Mouse (Mus musculus) limb, embryonic 11.5 days (tissue): ENCODE data around the gene Kcnk4. TPM values are rescaled to one million over a fixed set of nuclear protein-coding genes. Genes with fewer than 3 reads are reported as not detected.
"Not testable (repeated sequence)": the region's sequence is repeated elsewhere in the genome, so short reads cannot be mapped to it uniquely, and the experiment has no call there.

ENCODE experiments used
- ATAC-seq: fragments of 200-750 bp; cut with Nextera tagmentation; 2 replicates; pipeline ENCODE4 v1.8.0; 2017; ENCODE audit warnings: low read depth; ENCODE audit not compliant: insufficient number of reproducible peaks, low FRiP score, low TSS enrichment
- DNase-seq: peaks from one replicate; pipeline ENCODE4 v3.0.0-alpha.2; 2015; ENCODE audit warnings: low spot score
- H3K27ac ChIP-seq: fragments of 300-500 bp; sonication (generic); replicated peaks from 2 replicates; pipeline ENCODE4 v1.5.1; 2014; ENCODE audit warnings: low read depth, mild to moderate bottlenecking, low read length
- H3K27me3 ChIP-seq: fragments of 300-500 bp; sonication (generic); 2 replicates; pipeline ENCODE4 v1.6.1; 2014; ENCODE audit warnings: mild to moderate bottlenecking, low read length, mixed read lengths; ENCODE audit not compliant: control insufficient read depth, insufficient read depth
- H3K36me3 ChIP-seq: fragments of 300-500 bp; sonication (generic); 2 replicates; pipeline ENCODE4 v1.6.1; 2014; ENCODE audit warnings: mild to moderate bottlenecking, low read length, moderate library complexity, mixed read lengths; ENCODE audit not compliant: control insufficient read depth, insufficient read depth
- H3K4me1 ChIP-seq: fragments of 300-500 bp; sonication (generic); 2 replicates; pipeline ENCODE4 v1.6.1; 2014; ENCODE audit warnings: low read length, mixed read lengths; ENCODE audit not compliant: control insufficient read depth, insufficient read depth
- H3K4me2 ChIP-seq: fragments of 300-500 bp; sonication (generic); 2 replicates; pipeline ENCODE4 v1.6.1; 2014; ENCODE audit warnings: low read depth, mild to moderate bottlenecking, moderate library complexity; ENCODE audit not compliant: severe bottlenecking
- H3K4me3 ChIP-seq: fragments of 300-500 bp; sonication (generic); 2 replicates; pipeline ENCODE4 v1.5.1; 2014; ENCODE audit warnings: low read depth, low read length
- H3K9ac ChIP-seq: fragments of 300-500 bp; sonication (generic); 2 replicates; pipeline ENCODE4 v1.6.1; 2014; ENCODE audit warnings: mild to moderate bottlenecking, low read length
- H3K9me3 ChIP-seq: fragments of 300-500 bp; sonication (generic); 2 replicates; pipeline ENCODE4 v1.6.1; 2016; ENCODE audit warnings: low read length; ENCODE audit not compliant: control insufficient read depth
- WGBS: fragments of 180-500 bp; shearing (Covaris S2); extraction: QIAGEN DNeasy Blood & Tissue Kit; methylation state at CpG from one replicate; pipeline ENCODE4 v1.1.7; 2014; 5-methylcytosine and 5-hydroxymethylcytosine counted together
- polyA plus RNA-seq: library from polyadenylated mRNA; unstranded; fragments of >200 nt; fragmentation: Nextera tagmentation; extraction: Ambion mirVana; gene quantifications from 2 replicates; pipeline ENCODE4 v1.2.1, GENCODE M21; 2014

Kcnk4 gene
- polyA plus RNA-seq, 1 experiment from 2014 or later: 0.31 TPM

DNA sequence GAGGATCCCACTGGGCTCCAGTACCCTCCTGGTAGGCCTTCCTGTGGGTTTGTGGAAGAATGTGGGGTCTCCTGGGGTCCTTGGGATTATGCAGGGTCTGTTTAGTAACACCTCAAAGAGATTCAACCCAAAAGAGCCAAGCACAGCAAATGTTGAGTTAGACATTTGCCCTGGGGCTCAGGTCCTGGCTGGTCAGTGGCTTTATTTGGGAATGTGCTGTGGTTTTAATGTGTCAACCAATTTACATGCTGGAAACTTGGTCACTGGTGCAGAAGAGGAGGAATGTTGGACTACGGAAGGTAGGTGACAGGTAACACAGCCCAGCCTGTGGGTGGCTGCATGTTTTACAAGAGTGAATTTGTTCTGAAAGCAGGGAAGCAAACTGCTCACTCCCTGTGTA is 31.3 kb downstream of the Kcnk4 start:
- peaks cover 3% of the 10 kb centered on the region; the same call in 1 of the 2 replicates for H3K36me3 ChIP-seq
- no peak overlapping the region for H3K27ac ChIP-seq
- no peak overlapping the region for H3K4me3 ChIP-seq
- no peak overlapping the region for H3K9ac ChIP-seq
- DNase-seq (no peak), ATAC-seq (no peak)
- H3K4me2 ChIP-seq: no peak overlapping the region
- WGBS: 91% methylated on average over 1 of the region's 1 CpGs
- H3K9me3 ChIP-seq: peaks cover 2% of the 10 kb centered on the region; the same call in 1 of the 2 replicates
- H3K4me1 ChIP-seq: peaks cover under 1% of the 10 kb centered on the region; the same call in 1 of the 2 replicates
- no peaks in the 10 kb centered on the region for H3K27me3 ChIP-seq

- no peak overlapping the region for H3K4me3 ChIP-seq
- H3K4me1 ChIP-seq: no peaks in the 10 kb centered on the region
- peaks cover 2% of the 10 kb centered on the region; the same call in 1 of the 2 replicates for H3K9me3 ChIP-seq
- H3K27ac ChIP-seq: no peak overlapping the region
- no peaks in the 10 kb centered on the region for H3K27me3 ChIP-seq
- WGBS: 83% methylated on average over 4 of the region's 4 CpGs
- DNase-seq (no peak), ATAC-seq (no peak)
- no peaks in the 10 kb centered on the region for H3K36me3 ChIP-seq
- no peak overlapping the region for H3K4me2 ChIP-seq
- no peak overlapping the region for H3K9ac ChIP-seq
These were observed 34.7 kb downstream of the Kcnk4 start for GRCm38 (mm10) chr19:6899641-6900040.

- not testable (repeated sequence) for H3K4me3 ChIP-seq, H3K4me2 ChIP-seq, DNase-seq, H3K4me1 ChIP-seq, H3K36me3 ChIP-seq, H3K9ac ChIP-seq, ATAC-seq, H3K27ac ChIP-seq, H3K9me3 ChIP-seq, H3K27me3 ChIP-seq
- 92% methylated on average over 18 of the region's 18 CpGs for WGBS
These were observed 38.6 kb downstream of the Kcnk4 start for GRCm38 (mm10) chr19:6895608-6896305.

- Histone ChIP-seq H3K27me3 (no peaks in the 10 kb centered on the region), H3K9ac (no peak overlapping the region), H3K36me3 (no peaks in the 10 kb centered on the region), H3K4me3 (no peak overlapping the region), H3K4me1 (no peaks in the 10 kb centered on the region), H3K4me2 (no peak overlapping the region), H3K9me3 (no peaks in the 10 kb centered on the region), H3K27ac (no peak overlapping the region)
- ATAC-seq (no peak), DNase-seq (no peak)
- 90% methylated on average over 14 of the region's 14 CpGs for WGBS
These were observed 40.4 kb downstream of the Kcnk4 start for GRCm38 (mm10) chr19:6893731-6894451.

GRCm38 (mm10) chr19:6892512-6892911 is 41.8 kb downstream of the Kcnk4 start:
- DNase-seq (no peak), ATAC-seq (no peak)
- Histone ChIP-seq H3K4me3 (no peak overlapping the region), H3K27me3 (no peaks in the 10 kb centered on the region), H3K4me2 (no peak overlapping the region), H3K9me3 (no peaks in the 10 kb centered on the region), H3K4me1 (no peaks in the 10 kb centered on the region), H3K9ac (no peak overlapping the region), H3K36me3 (no peaks in the 10 kb centered on the region), H3K27ac (no peak overlapping the region)
- WGBS: 66% methylated on average over 4 of the region's 4 CpGs

GRCm38 (mm10) chr19:6877965-6878364 is 56.4 kb downstream of the Kcnk4 start:
- no peak overlapping the region for H3K4me2 ChIP-seq
- ATAC-seq (no peak), DNase-seq (no peak)
- H3K36me3 ChIP-seq: no peaks in the 10 kb centered on the region
- 88% methylated on average over 4 of the region's 4 CpGs for WGBS
- H3K27me3 ChIP-seq: no peaks in the 10 kb centered on the region
- 0 out of 2 replicates have a peak, but pooled peaks cover 2% of the 10 kb centered on the region for H3K9me3 ChIP-seq
- H3K4me1 ChIP-seq: no peaks in the 10 kb centered on the region
- no peak overlapping the region for H3K9ac ChIP-seq
- H3K27ac ChIP-seq: no peak overlapping the region
- H3K4me3 ChIP-seq: no peak overlapping the region

DNA sequence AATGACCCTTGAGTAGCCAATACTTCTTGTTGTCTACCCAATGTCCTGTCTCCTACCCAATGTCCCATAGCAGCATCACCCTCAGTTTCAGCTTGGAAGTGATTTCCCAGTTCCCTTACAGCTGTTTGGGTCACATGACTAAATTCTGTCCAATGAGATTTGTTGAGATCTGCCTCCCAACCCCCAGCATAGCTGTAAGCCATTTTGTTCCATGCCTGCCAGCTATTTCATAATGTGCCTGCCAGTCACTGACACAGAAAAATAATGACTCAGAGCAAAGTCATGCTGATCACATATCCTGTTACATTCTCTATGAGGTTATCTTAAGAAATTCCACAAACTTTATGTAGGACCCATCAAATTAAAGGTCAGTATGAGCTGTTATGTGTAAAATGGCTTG is 57.5 kb downstream of the Kcnk4 start:
- Histone ChIP-seq H3K9ac (no peak overlapping the region), H3K9me3 (0 out of 2 replicates have a peak, but pooled peaks cover 2% of the 10 kb centered on the region), H3K27me3 (no peaks in the 10 kb centered on the region), H3K36me3 (no peaks in the 10 kb centered on the region), H3K27ac (no peak overlapping the region), H3K4me2 (no peak overlapping the region), H3K4me1 (no peaks in the 10 kb centered on the region), H3K4me3 (no peak overlapping the region)
- no peak for DNase-seq
- ATAC-seq: no peak

DNA sequence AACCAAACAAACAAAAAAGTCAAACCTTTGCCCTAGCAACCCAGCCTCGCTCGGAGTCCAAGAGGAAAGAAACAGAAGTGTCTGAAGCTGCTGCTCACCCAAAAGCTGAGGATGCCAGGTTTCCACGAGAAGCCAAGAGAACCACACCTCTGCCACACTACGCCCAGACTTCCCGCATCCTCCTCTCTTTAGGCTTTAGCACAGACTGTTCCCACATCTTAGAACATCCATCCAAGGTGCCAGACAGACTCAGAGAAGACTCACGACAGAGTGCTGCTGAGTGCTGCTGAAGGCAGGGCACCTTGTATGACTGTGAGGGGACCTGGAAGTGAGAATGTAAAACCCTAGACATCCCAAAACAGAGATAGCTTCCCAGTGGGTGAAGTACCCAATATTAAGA is 58.5 kb downstream of the Kcnk4 start:
- Histone ChIP-seq H3K27me3 (no peaks in the 10 kb centered on the region), H3K4me1 (no peaks in the 10 kb centered on the region), H3K4me3 (no peak overlapping the region), H3K9me3 (0 out of 2 replicates have a peak, but pooled peaks cover 2% of the 10 kb centered on the region), H3K4me2 (no peak overlapping the region), H3K36me3 (no peaks in the 10 kb centered on the region), H3K9ac (no peak overlapping the region), H3K27ac (no peak overlapping the region)
- DNase-seq (no peak), ATAC-seq (no peak)
- 80% methylated on average over 6 of the region's 6 CpGs for WGBS
